Mouse (Mus musculus): Measurements from ENCODE around the gene Rnf180.

DNA sequence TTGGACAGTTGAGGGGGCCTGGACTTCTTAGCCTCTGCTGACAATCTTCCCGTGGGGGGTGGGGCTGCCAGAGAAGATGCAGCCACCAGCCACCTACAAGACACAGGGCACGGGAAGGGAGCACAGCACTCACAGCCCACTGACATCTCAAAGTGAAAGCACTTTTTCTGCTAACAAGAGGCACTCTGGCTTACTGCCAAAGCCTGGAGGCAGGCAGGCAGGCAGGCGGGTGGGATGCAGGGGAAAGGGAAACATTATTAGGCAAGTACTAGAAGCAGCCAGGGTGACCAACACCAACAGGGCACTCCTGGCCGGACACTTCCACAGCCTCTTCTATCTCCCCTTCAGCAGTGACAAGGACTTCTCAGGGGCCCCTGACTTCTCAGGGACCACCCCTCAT, 2.8 kb downstream of the Rnf180 start:
- TF ChIP-seq GATA1 (IDR thresholded peaks at IDR 0.05; ENCODE audit: borderline replicate concordance, low read length), result no peak
- TF ChIP-seq FLI1 (IDR thresholded peaks at IDR 0.05; ENCODE audit: low read length), result no peak
